Mouse (Mus musculus) embryonic facial prominence, embryonic 10.5 days (tissue): ENCODE measurements around the gene Ppfibp1. TPM values are rescaled to one million over a fixed set of nuclear protein-coding genes. Genes with fewer than 3 reads are reported as not detected.

Experiments
- DNase-seq: peaks from one replicate; pipeline ENCODE4 v3.0.0-alpha.2; 2017; ENCODE audit warnings: low spot score
- H3K27ac ChIP-seq: fragments of 300-500 bp; sonication (generic); replicated peaks from 2 replicates; pipeline ENCODE4 v1.5.1; 2016; ENCODE audit warnings: mild to moderate bottlenecking
- H3K27me3 ChIP-seq: fragments of 300-500 bp; sonication (generic); replicated peaks from 2 replicates; pipeline ENCODE4 v1.6.1; 2016; ENCODE audit warnings: low read depth, mild to moderate bottlenecking; ENCODE audit not compliant: poor library complexity, severe bottlenecking
- H3K36me3 ChIP-seq: fragments of 300-500 bp; sonication (generic); replicated peaks from 2 replicates; pipeline ENCODE4 v1.6.1; 2016; ENCODE audit warnings: mild to moderate bottlenecking, moderate library complexity
- H3K4me1 ChIP-seq: fragments of 300-500 bp; sonication (generic); 2 replicates; pipeline ENCODE4 v1.6.1; 2016
- H3K4me3 ChIP-seq: fragments of 300-500 bp; sonication (generic); 2 replicates; pipeline ENCODE4 v1.5.1; 2016; ENCODE audit warnings: mild to moderate bottlenecking, moderate library complexity
- H3K9me3 ChIP-seq: fragments of 300-500 bp; sonication (generic); 2 replicates; pipeline ENCODE4 v1.6.1; 2016; ENCODE audit warnings: mild to moderate bottlenecking
- WGBS: fragments of 180-500 bp; shearing (Covaris S2); methylation state at CpG from one replicate; pipeline ENCODE4 v1.1.7; 2016; 5-methylcytosine and 5-hydroxymethylcytosine counted together
- polyA plus RNA-seq: library from polyadenylated mRNA; unstranded; fragments of >200 nt; fragmentation: Nextera tagmentation; extraction: Ambion mirVana; gene quantifications from 2 replicates; pipeline ENCODE4 v1.2.1, GENCODE M21; 2016

Ppfibp1 gene
- polyA plus RNA-seq, result 34.9 and 38.1 TPM in 2 replicates

GRCm38 (mm10) chr6:146887958-146888659 is at the start of gene Ppfibp1:
Gene Ppfibp1 (plus strand): TSS chr6:146888487.
- Histone ChIP-seq H3K9me3 (no peaks in the 10 kb centered on the region), H3K27ac (peak within 1 kb of the TSS; percentile 94), H3K27me3 (no peaks in the 10 kb centered on the region), H3K36me3 (no peaks in the 10 kb centered on the region), H3K4me1 (peaks cover 67% of the 10 kb centered on the region), H3K4me3 (peak within 1 kb of the TSS; percentile 86)
- under 1% methylated on average over 79 of the region's 80 CpGs for WGBS
- peak; percentile 97 for DNase-seq

GRCm38 (mm10) chr6:146838863-146839262 is 49.4 kb upstream of the Ppfibp1 start:
- peaks cover 7% of the 10 kb centered on the region for H3K4me1 ChIP-seq
- H3K36me3 ChIP-seq, result no peaks in the 10 kb centered on the region
- no peak for DNase-seq
- H3K27me3 ChIP-seq, result no peaks in the 10 kb centered on the region
- H3K9me3 ChIP-seq, result no peaks in the 10 kb centered on the region
- H3K4me3 ChIP-seq, result no peak overlapping the region
- H3K27ac ChIP-seq, result no peak overlapping the region
- 94% methylated on average over 4 of the region's 4 CpGs for WGBS

- Histone ChIP-seq H3K4me1 (0 out of 2 replicates have a peak, but pooled peaks cover 3% of the 10 kb centered on the region), H3K27ac (no peak overlapping the region), H3K27me3 (no peaks in the 10 kb centered on the region), H3K36me3 (no peaks in the 10 kb centered on the region), H3K4me3 (no peak overlapping the region), H3K9me3 (no peaks in the 10 kb centered on the region)
- DNase-seq, result no peak
- WGBS, result 80% methylated on average over 6 of the region's 6 CpGs
These were observed 43.4 kb upstream of the Ppfibp1 start for GRCm38 (mm10) chr6:146844867-146845266.

GRCm38 (mm10) chr6:146845347-146845746 is 42.9 kb upstream of the Ppfibp1 start:
- Histone ChIP-seq H3K4me1 (0 out of 2 replicates have a peak, but pooled peaks cover 8% of the 10 kb centered on the region), H3K27me3 (no peaks in the 10 kb centered on the region), H3K27ac (no peak overlapping the region), H3K36me3 (no peaks in the 10 kb centered on the region), H3K4me3 (no peak overlapping the region), H3K9me3 (no peaks in the 10 kb centered on the region)
- DNase-seq, result no peak
- 77% methylated on average over 5 of the region's 5 CpGs for WGBS

GRCm38 (mm10) chr6:146845961-146846750 is 42.1 kb upstream of the Ppfibp1 start:
- Histone ChIP-seq H3K4me1 (0 out of 2 replicates have a peak, but pooled peaks cover 9% of the 10 kb centered on the region), H3K4me3 (no peak overlapping the region), H3K9me3 (no peaks in the 10 kb centered on the region), H3K36me3 (no peaks in the 10 kb centered on the region), H3K27ac (no peak overlapping the region), H3K27me3 (no peaks in the 10 kb centered on the region)
- no peak for DNase-seq
- 84% methylated on average over 15 of the region's 15 CpGs for WGBS

GRCm38 (mm10) chr6:146847402-146847801 is 40.9 kb upstream of the Ppfibp1 start:
- WGBS, result 80% methylated on average over 3 of the region's 3 CpGs
- H3K9me3 ChIP-seq, result no peaks in the 10 kb centered on the region
- 0 out of 2 replicates have a peak, but pooled peaks cover 9% of the 10 kb centered on the region for H3K4me1 ChIP-seq
- H3K27me3 ChIP-seq, result no peaks in the 10 kb centered on the region
- DNase-seq, result no peak
- H3K36me3 ChIP-seq, result no peaks in the 10 kb centered on the region
- H3K4me3 ChIP-seq, result no peak overlapping the region
- no peak overlapping the region for H3K27ac ChIP-seq

GRCm38 (mm10) chr6:146848281-146848680 is 40.0 kb upstream of the Ppfibp1 start:
- Histone ChIP-seq H3K4me3 (no peak overlapping the region), H3K36me3 (no peaks in the 10 kb centered on the region), H3K27ac (no peak overlapping the region), H3K9me3 (no peaks in the 10 kb centered on the region), H3K27me3 (no peaks in the 10 kb centered on the region), H3K4me1 (peaks cover 12% of the 10 kb centered on the region; the same call in 1 of the 2 replicates)
- 82% methylated on average over 3 of the region's 3 CpGs for WGBS
- no peak for DNase-seq

GRCm38 (mm10) chr6:146850050-146850449 is 38.2 kb upstream of the Ppfibp1 start, which contains the start of gene Smco2:
Gene Smco2 (plus strand): TSS chr6:146850104.
- 77% methylated on average over 4 of the region's 4 CpGs for WGBS
- Histone ChIP-seq H3K36me3 (no peaks in the 10 kb centered on the region), H3K27me3 (no peaks in the 10 kb centered on the region), H3K9me3 (peaks cover under 1% of the 10 kb centered on the region; the same call in 1 of the 2 replicates), H3K4me1 (peaks cover 19% of the 10 kb centered on the region; the same call in 1 of the 2 replicates), H3K4me3 (no peak within 1 kb of the TSS), H3K27ac (no peak within 1 kb of the TSS)
- no peak for DNase-seq

GRCm38 (mm10) chr6:146851916-146852315 is 36.4 kb upstream of the Ppfibp1 start:
- Histone ChIP-seq H3K4me1 (peaks cover 24% of the 10 kb centered on the region; the same call in 1 of the 2 replicates), H3K4me3 (no peak overlapping the region), H3K27me3 (no peaks in the 10 kb centered on the region), H3K9me3 (peaks cover 3% of the 10 kb centered on the region; the same call in 1 of the 2 replicates), H3K36me3 (no peaks in the 10 kb centered on the region), H3K27ac (no peak overlapping the region)
- 72% methylated on average over 3 of the region's 3 CpGs for WGBS
- no peak for DNase-seq

GRCm38 (mm10) chr6:146852739-146853138 is 35.5 kb upstream of the Ppfibp1 start:
- H3K27me3 ChIP-seq, result no peaks in the 10 kb centered on the region
- H3K9me3 ChIP-seq, result peaks cover 3% of the 10 kb centered on the region; the same call in 1 of the 2 replicates
- H3K4me1 ChIP-seq, result peaks cover 24% of the 10 kb centered on the region; the same call in 1 of the 2 replicates
- DNase-seq, result no peak
- no peaks in the 10 kb centered on the region for H3K36me3 ChIP-seq
- no peak overlapping the region for H3K27ac ChIP-seq
- WGBS, result 87% methylated on average over 4 of the region's 4 CpGs
- no peak overlapping the region for H3K4me3 ChIP-seq

- H3K4me1 ChIP-seq, result peaks cover 18% of the 10 kb centered on the region; the same call in 1 of the 2 replicates
- H3K27me3 ChIP-seq, result no peaks in the 10 kb centered on the region
- no peak for DNase-seq
- H3K27ac ChIP-seq, result no peak overlapping the region
- H3K4me3 ChIP-seq, result no peak overlapping the region
- H3K36me3 ChIP-seq, result no peaks in the 10 kb centered on the region
- 94% methylated on average over 9 of the region's 9 CpGs for WGBS
- H3K9me3 ChIP-seq, result peaks cover 3% of the 10 kb centered on the region; the same call in 1 of the 2 replicates
These were observed 33.1 kb upstream of the Ppfibp1 start for GRCm38 (mm10) chr6:146855185-146855584.

- H3K27ac ChIP-seq, result no peak overlapping the region
- WGBS, result 97% methylated on average over 2 of the region's 2 CpGs
- peaks cover 3% of the 10 kb centered on the region; the same call in 1 of the 2 replicates for H3K9me3 ChIP-seq
- no peaks in the 10 kb centered on the region for H3K36me3 ChIP-seq
- H3K27me3 ChIP-seq, result no peaks in the 10 kb centered on the region
- DNase-seq, result no peak
- H3K4me1 ChIP-seq, result peaks cover 15% of the 10 kb centered on the region; the same call in 1 of the 2 replicates
- no peak overlapping the region for H3K4me3 ChIP-seq
These were observed 30.9 kb upstream of the Ppfibp1 start for GRCm38 (mm10) chr6:146857386-146857785.
